Mouse (Mus musculus) heart, embryonic 10.5 days (tissue): ENCODE data around the gene Tpcn2. TPM values are rescaled to one million over a fixed set of nuclear protein-coding genes. Genes with fewer than 3 reads are reported as not detected.

Experiments used
- DNase-seq: peaks from one replicate; pipeline ENCODE4 v3.0.0-alpha.2; 2017; ENCODE audit warnings: low spot score
- H3K27ac ChIP-seq: fragments of 300-500 bp; sonication (generic); 2 replicates; pipeline ENCODE4 v1.5.1; 2016; ENCODE audit warnings: mild to moderate bottlenecking
- H3K27me3 ChIP-seq: fragments of 300-500 bp; sonication (generic); 2 replicates; pipeline ENCODE4 v1.6.1; 2016; ENCODE audit warnings: mild to moderate bottlenecking; ENCODE audit not compliant: poor library complexity, insufficient read depth, severe bottlenecking
- H3K36me3 ChIP-seq: fragments of 300-500 bp; sonication (generic); 2 replicates; pipeline ENCODE4 v1.6.1; 2016; ENCODE audit warnings: mild to moderate bottlenecking, moderate library complexity
- H3K4me1 ChIP-seq: fragments of 300-500 bp; sonication (generic); 2 replicates; pipeline ENCODE4 v1.6.1; 2016; ENCODE audit warnings: mild to moderate bottlenecking
- H3K4me3 ChIP-seq: fragments of 300-500 bp; sonication (generic); 2 replicates; pipeline ENCODE4 v1.5.1; 2016; ENCODE audit warnings: mild to moderate bottlenecking, moderate library complexity
- H3K9me3 ChIP-seq: fragments of 300-500 bp; sonication (generic); 2 replicates; pipeline ENCODE4 v1.6.1; 2016; ENCODE audit warnings: mild to moderate bottlenecking, moderate library complexity
- WGBS: fragments of 180-500 bp; shearing (Covaris S2); methylation state at CpG from one replicate; pipeline ENCODE4 v1.1.7; 2016; 5-methylcytosine and 5-hydroxymethylcytosine counted together
- polyA plus RNA-seq: library from polyadenylated mRNA; unstranded; fragments of >200 nt; fragmentation: Nextera tagmentation; extraction: Ambion mirVana; gene quantifications from 2 replicates; pipeline ENCODE4 v1.2.1, GENCODE M21; 2016

Gene Tpcn2
- polyA plus RNA-seq, 1 experiment from 2014 or later: 5.8 TPM

GRCm38 (mm10) chr7:145226641-145227040 lies 57.2 kb downstream of the Tpcn2 start:
- no peaks in the 10 kb centered on the region for H3K9me3 ChIP-seq
- WGBS: 87% methylated on average over 6 of the region's 6 CpGs
- peaks cover 34% of the 10 kb centered on the region for H3K4me1 ChIP-seq
- no peaks in the 10 kb centered on the region; the same call in 1 of the 2 replicates for H3K27me3 ChIP-seq
- no peak overlapping the region for H3K4me3 ChIP-seq
- H3K36me3 ChIP-seq: no peaks in the 10 kb centered on the region
- DNase-seq: no peak
- no peak overlapping the region for H3K27ac ChIP-seq

- 67% methylated on average over 6 of the region's 6 CpGs for WGBS
These were observed 58.2 kb downstream of the Tpcn2 start for GRCm38 (mm10) chr7:145225626-145226025.

GRCm38 (mm10) chr7:145221841-145222689 lies 61.7 kb downstream of the Tpcn2 start:
- Histone ChIP-seq H3K27ac (peak overlapping the region; percentile 84), H3K4me1 (peaks cover 53% of the 10 kb centered on the region), H3K4me3 (no peak overlapping the region), H3K27me3 (no peaks in the 10 kb centered on the region), H3K36me3 (no peaks in the 10 kb centered on the region), H3K9me3 (no peaks in the 10 kb centered on the region)
- peak; percentile 92 for DNase-seq
- 6% methylated on average over 2 of the region's 2 CpGs for WGBS

More at GRCm38 (mm10) chr7:145225626-145226025, 58.2 kb downstream of the Tpcn2 start:
- H3K27me3 ChIP-seq: no peaks in the 10 kb centered on the region
- no peaks in the 10 kb centered on the region for H3K9me3 ChIP-seq
- DNase-seq: no peak
- H3K36me3 ChIP-seq: no peaks in the 10 kb centered on the region
- H3K4me1 ChIP-seq: peaks cover 39% of the 10 kb centered on the region
- H3K4me3 ChIP-seq: no peak overlapping the region
- H3K27ac ChIP-seq: no peak overlapping the region

GRCm38 (mm10) chr7:145221346-145221745 lies 62.5 kb downstream of the Tpcn2 start:
- H3K36me3 ChIP-seq: no peaks in the 10 kb centered on the region

GRCm38 (mm10) chr7:145219420-145219831 lies 64.4 kb downstream of the Tpcn2 start:
- no peak for DNase-seq
- WGBS: 84% methylated on average over 9 of the region's 9 CpGs
- no peaks in the 10 kb centered on the region for H3K9me3 ChIP-seq
- no peaks in the 10 kb centered on the region for H3K27me3 ChIP-seq
- no peaks in the 10 kb centered on the region for H3K36me3 ChIP-seq
- H3K4me1 ChIP-seq: peaks cover 63% of the 10 kb centered on the region
- H3K4me3 ChIP-seq: no peak overlapping the region
- H3K27ac ChIP-seq: peak overlapping the region; percentile 56; the same call in 1 of the 2 replicates

More at GRCm38 (mm10) chr7:145221346-145221745, 62.5 kb downstream of the Tpcn2 start:
- Histone ChIP-seq H3K4me1 (peaks cover 60% of the 10 kb centered on the region), H3K9me3 (no peaks in the 10 kb centered on the region), H3K27ac (peak overlapping the region; percentile 84), H3K27me3 (no peaks in the 10 kb centered on the region), H3K4me3 (no peak overlapping the region)
- 17% methylated on average over 2 of the region's 2 CpGs for WGBS
- no peak for DNase-seq

GRCm38 (mm10) chr7:145216591-145216990 lies 67.2 kb downstream of the Tpcn2 start:
- WGBS: 19% methylated on average over 1 of the region's 1 CpGs
- no peaks in the 10 kb centered on the region for H3K27me3 ChIP-seq
- no peak overlapping the region for H3K4me3 ChIP-seq
- H3K4me1 ChIP-seq: peaks cover 60% of the 10 kb centered on the region
- DNase-seq: no peak
- no peaks in the 10 kb centered on the region for H3K9me3 ChIP-seq
- H3K36me3 ChIP-seq: no peaks in the 10 kb centered on the region
- H3K27ac ChIP-seq: peak overlapping the region; percentile 83

- 76% methylated on average over 4 of the region's 4 CpGs for WGBS
- Histone ChIP-seq H3K4me1 (peaks cover 62% of the 10 kb centered on the region), H3K9me3 (no peaks in the 10 kb centered on the region), H3K27ac (peak overlapping the region; percentile 83; the same call in 1 of the 2 replicates), H3K36me3 (no peaks in the 10 kb centered on the region), H3K4me3 (no peak overlapping the region), H3K27me3 (no peaks in the 10 kb centered on the region)
- no peak for DNase-seq
These were observed 68.3 kb downstream of the Tpcn2 start for GRCm38 (mm10) chr7:145215476-145215875.

- Histone ChIP-seq H3K4me3 (no peak overlapping the region), H3K27ac (peak overlapping the region; percentile 80), H3K9me3 (no peaks in the 10 kb centered on the region), H3K36me3 (no peaks in the 10 kb centered on the region), H3K4me1 (peaks cover 61% of the 10 kb centered on the region), H3K27me3 (no peaks in the 10 kb centered on the region)
- 22% methylated on average over 14 of the region's 14 CpGs for WGBS
- no peak for DNase-seq
These were observed 71.8 kb downstream of the Tpcn2 start for GRCm38 (mm10) chr7:145211680-145212659.

GRCm38 (mm10) chr7:145210477-145211070 lies 73.2 kb downstream of the Tpcn2 start:
- Histone ChIP-seq H3K4me3 (no peak overlapping the region), H3K27me3 (no peaks in the 10 kb centered on the region), H3K27ac (no peak overlapping the region), H3K36me3 (no peaks in the 10 kb centered on the region), H3K9me3 (no peaks in the 10 kb centered on the region), H3K4me1 (peaks cover 61% of the 10 kb centered on the region)
- 77% methylated on average over 4 of the region's 4 CpGs for WGBS
- no peak for DNase-seq

GRCm38 (mm10) chr7:145208006-145208405 lies 75.8 kb downstream of the Tpcn2 start, which contains the start of gene 1810010D01Rik:
1810010D01Rik (minus strand) TSS chr7:145208119.
- Histone ChIP-seq H3K27ac (peak within 1 kb of the TSS; percentile 97), H3K27me3 (no peaks in the 10 kb centered on the region), H3K4me1 (peaks cover 57% of the 10 kb centered on the region), H3K36me3 (no peaks in the 10 kb centered on the region), H3K4me3 (no peak within 1 kb of the TSS), H3K9me3 (no peaks in the 10 kb centered on the region)
- 79% methylated on average over 4 of the region's 4 CpGs for WGBS
- no peak for DNase-seq

GRCm38 (mm10) chr7:145206801-145207200 lies 77.0 kb downstream of the Tpcn2 start:
- WGBS: 61% methylated on average over 6 of the region's 6 CpGs
- peak overlapping the region; percentile 97 for H3K27ac ChIP-seq
- H3K36me3 ChIP-seq: no peaks in the 10 kb centered on the region
- peak overlapping the region; percentile 51 for H3K4me3 ChIP-seq
- no peak for DNase-seq
- peaks cover 45% of the 10 kb centered on the region for H3K4me1 ChIP-seq
- no peaks in the 10 kb centered on the region for H3K9me3 ChIP-seq
- H3K27me3 ChIP-seq: no peaks in the 10 kb centered on the region

- WGBS: 1% methylated on average over 34 of the region's 34 CpGs
- peak; percentile 93 for DNase-seq
- H3K36me3 ChIP-seq: no peaks in the 10 kb centered on the region
- H3K4me1 ChIP-seq: peaks cover 40% of the 10 kb centered on the region
- peak overlapping the region; percentile 97 for H3K27ac ChIP-seq
- peak overlapping the region; percentile 51 for H3K4me3 ChIP-seq
- H3K9me3 ChIP-seq: peaks cover 5% of the 10 kb centered on the region; the same call in 1 of the 2 replicates
- no peaks in the 10 kb centered on the region for H3K27me3 ChIP-seq
These were observed 77.7 kb downstream of the Tpcn2 start for GRCm38 (mm10) chr7:145206056-145206610.
